Mouse (Mus musculus) kidney, postnatal 0 days (tissue): ENCODE results near the gene Slc10a1. TPM values are rescaled to one million over a fixed set of nuclear protein-coding genes. Genes with fewer than 3 reads are reported as not detected.

Experiments
- ATAC-seq: fragments of 200-750 bp; cut with Nextera tagmentation; replicated peaks from 2 replicates; pipeline ENCODE4 v1.8.0; 2017; ENCODE audit warnings: low read depth, moderate number of reproducible peaks, moderate TSS enrichment, moderate library complexity; ENCODE audit not compliant: low FRiP score
- DNase-seq: peaks from one replicate; pipeline ENCODE4 v3.0.0-alpha.2; 2016; ENCODE audit warnings: low spot score
- H3K27ac ChIP-seq: fragments of 300-500 bp; sonication (generic); 2 replicates; pipeline ENCODE4 v1.5.1; 2014; ENCODE audit warnings: mild to moderate bottlenecking
- H3K27me3 ChIP-seq: fragments of 300-500 bp; sonication (generic); 2 replicates; pipeline ENCODE4 v1.6.1; 2014; ENCODE audit warnings: low read length, mixed read lengths; ENCODE audit not compliant: insufficient read depth
- H3K36me3 ChIP-seq: fragments of 300-500 bp; sonication (generic); 2 replicates; pipeline ENCODE4 v1.6.1; 2014; ENCODE audit warnings: low read length, mixed read lengths; ENCODE audit not compliant: insufficient read depth
- H3K4me1 ChIP-seq: fragments of 300-500 bp; sonication (generic); replicated peaks from 2 replicates; pipeline ENCODE4 v1.6.1; 2014; ENCODE audit warnings: antibody characterized with exemption, low read length, mixed read lengths; ENCODE audit not compliant: insufficient read depth
- H3K4me2 ChIP-seq: fragments of 300-500 bp; sonication (generic); 2 replicates; pipeline ENCODE4 v1.6.1; 2014; ENCODE audit warnings: mild to moderate bottlenecking, low read length, moderate library complexity, mixed read lengths
- H3K4me3 ChIP-seq: fragments of 300-500 bp; sonication (generic); replicated peaks from 2 replicates; pipeline ENCODE4 v1.5.1; 2014; ENCODE audit warnings: low read depth, low read length
- H3K9ac ChIP-seq: fragments of 300-500 bp; sonication (generic); 2 replicates; pipeline ENCODE4 v1.6.1; 2014; ENCODE audit warnings: low read depth, low read length
- H3K9me3 ChIP-seq: fragments of 300-500 bp; sonication (generic); replicated peaks from 2 replicates; pipeline ENCODE4 v1.6.1; 2016; ENCODE audit warnings: low read length, inconsistent platforms, mixed read lengths
- CTCF ChIP-seq: IDR thresholded peaks from 2 replicates; pipeline ENCODE4 v1.5.1; 2016; ENCODE audit warnings: antibody characterized with exemption, low read depth, mild to moderate bottlenecking, moderate library complexity
- WGBS: fragments of 180-500 bp; shearing (Covaris S2); extraction: QIAGEN DNeasy Blood & Tissue Kit; methylation state at CpG from one replicate; pipeline ENCODE4 v1.1.7; 2014; 5-methylcytosine and 5-hydroxymethylcytosine counted together
- polyA plus RNA-seq: library from polyadenylated mRNA; unstranded; fragments of >200 nt; fragmentation: Nextera tagmentation; extraction: Ambion mirVana; gene quantifications from 2 replicates; pipeline ENCODE4 v1.2.1, GENCODE M21; 2015

Slc10a1 gene
- polyA plus RNA-seq, 1 experiment from 2014 or later: 1.7 TPM

DNA sequence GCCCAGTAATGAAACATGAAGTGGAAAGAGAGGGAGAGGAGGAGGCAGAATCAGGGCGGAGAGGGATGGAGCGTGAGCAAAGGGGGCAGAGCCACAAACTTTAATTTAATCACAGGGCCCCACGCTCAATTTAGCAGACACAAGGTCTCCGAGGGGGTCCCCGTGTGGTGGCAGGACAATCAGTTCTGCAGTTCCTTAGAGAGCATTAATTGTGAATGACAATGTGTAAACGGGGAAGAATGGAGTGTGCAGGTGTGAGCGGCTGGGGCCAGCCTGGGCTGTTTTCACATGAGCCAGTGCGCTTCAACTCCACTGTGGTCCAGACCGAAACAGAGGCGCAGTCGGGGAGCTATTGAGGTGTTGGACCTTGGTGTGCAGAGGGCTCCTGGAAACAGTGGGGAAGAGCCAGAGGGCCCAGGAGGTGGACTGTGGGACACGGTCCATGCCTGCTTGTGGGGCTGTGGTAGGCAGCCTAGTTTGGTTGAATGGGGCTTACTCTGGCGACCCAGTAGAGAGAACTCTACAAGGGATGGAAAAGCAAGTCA, 22.5 kb upstream of the Slc10a1 start:
- Histone ChIP-seq H3K9me3 (no peaks in the 10 kb centered on the region), H3K4me1 (no peaks in the 10 kb centered on the region), H3K27ac (no peak overlapping the region), H3K4me3 (no peak overlapping the region), H3K27me3 (no peaks in the 10 kb centered on the region), H3K36me3 (no peaks in the 10 kb centered on the region), H3K4me2 (no peak overlapping the region), H3K9ac (no peak overlapping the region)
- 80% methylated on average over 13 of the region's 13 CpGs for WGBS
- TF ChIP-seq CTCF: no peak
- ATAC-seq (no peak), DNase-seq (no peak)

DNA sequence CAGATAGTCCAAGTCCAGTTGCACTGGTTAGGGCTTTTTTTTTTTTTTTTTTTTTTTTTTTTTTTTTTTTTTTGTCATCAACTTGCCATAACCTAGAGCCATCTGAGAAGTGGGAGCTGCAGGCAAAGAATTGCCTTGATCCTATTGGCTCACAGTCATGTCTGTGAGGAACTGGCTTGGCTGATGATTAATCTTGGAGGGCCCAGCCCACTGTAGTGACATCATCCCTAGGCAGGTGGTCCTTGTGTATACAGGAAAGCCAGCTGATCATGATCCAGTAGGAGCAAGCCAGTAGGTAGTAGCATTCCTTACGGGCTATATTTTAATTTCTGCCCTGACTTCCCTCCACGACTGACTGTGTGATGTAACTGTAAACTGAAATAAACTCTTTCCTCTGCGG, 19.8 kb upstream of the Slc10a1 start:
- Histone ChIP-seq H3K27me3 (no peaks in the 10 kb centered on the region), H3K4me1 (no peaks in the 10 kb centered on the region), H3K4me2 (no peak overlapping the region), H3K27ac (no peak overlapping the region), H3K36me3 (no peaks in the 10 kb centered on the region), H3K4me3 (no peak overlapping the region), H3K9me3 (no peaks in the 10 kb centered on the region), H3K9ac (no peak overlapping the region)
- WGBS: 91% methylated on average over 3 of the region's 3 CpGs
- DNase-seq (no peak), ATAC-seq (no peak)
- no peak for TF ChIP-seq CTCF

GRCm38 (mm10) chr12:80986628-80987027, 18.1 kb upstream of the Slc10a1 start:
- WGBS: 82% methylated on average over 4 of the region's 4 CpGs

DNA sequence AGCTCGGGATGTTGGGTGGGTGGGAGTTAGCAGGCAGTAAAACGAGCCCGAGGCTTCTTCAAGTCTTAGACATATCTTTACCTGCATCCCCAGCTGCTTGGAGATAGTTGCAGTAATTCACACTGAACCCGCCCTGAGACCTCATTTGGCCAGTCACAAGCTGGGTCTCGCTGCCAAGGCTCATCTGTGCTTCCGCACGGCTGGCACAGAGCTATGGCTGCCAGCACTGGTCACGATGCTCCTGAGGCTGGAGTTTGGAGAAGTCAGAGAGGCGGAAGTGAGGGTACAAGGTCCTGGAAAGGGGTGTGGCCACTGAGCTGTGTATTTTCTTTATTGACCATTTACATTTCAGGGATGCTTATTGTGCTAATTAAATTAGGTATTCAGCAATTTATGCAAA, 15.2 kb upstream of the Slc10a1 start:
- H3K36me3 ChIP-seq: no peaks in the 10 kb centered on the region
- no peaks in the 10 kb centered on the region for H3K9me3 ChIP-seq
- H3K4me2 ChIP-seq: no peak overlapping the region
- H3K27me3 ChIP-seq: no peaks in the 10 kb centered on the region
- no peak overlapping the region for H3K4me3 ChIP-seq
- TF ChIP-seq CTCF: no peak
- WGBS: 65% methylated on average over 9 of the region's 9 CpGs
- ATAC-seq (no peak), DNase-seq (no peak)
- H3K27ac ChIP-seq: no peak overlapping the region
- no peak overlapping the region for H3K9ac ChIP-seq
- no peaks in the 10 kb centered on the region for H3K4me1 ChIP-seq

More at GRCm38 (mm10) chr12:80986628-80987027, 18.1 kb upstream of the Slc10a1 start:
- no peak for DNase-seq
- ATAC-seq: no peak
- no peak for TF ChIP-seq CTCF
- Histone ChIP-seq H3K36me3 (no peaks in the 10 kb centered on the region), H3K27ac (no peak overlapping the region), H3K27me3 (no peaks in the 10 kb centered on the region), H3K9ac (no peak overlapping the region), H3K4me3 (no peak overlapping the region), H3K9me3 (no peaks in the 10 kb centered on the region), H3K4me1 (no peaks in the 10 kb centered on the region), H3K4me2 (no peak overlapping the region)

DNA sequence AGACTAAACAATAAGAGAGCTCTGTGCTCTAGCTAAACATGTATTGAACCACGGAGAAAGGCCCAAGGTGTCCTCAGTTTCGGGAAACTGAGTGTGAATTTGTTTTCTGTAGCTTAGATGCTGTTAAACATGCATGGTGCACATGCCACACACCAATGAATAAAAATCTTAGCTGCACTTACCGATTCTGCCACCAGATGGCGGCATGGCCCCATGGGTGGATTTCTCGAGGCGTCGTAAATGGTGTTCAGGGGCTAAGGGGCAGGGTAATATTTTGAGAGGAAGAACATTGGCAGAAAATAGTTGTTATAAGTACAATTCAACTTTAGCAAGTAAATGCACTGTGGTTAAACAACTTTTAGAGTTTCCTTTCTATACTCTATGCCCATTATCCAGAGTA, 13.8 kb upstream of the Slc10a1 start:
- ATAC-seq: no peak
- no peaks in the 10 kb centered on the region for H3K27me3 ChIP-seq
- no peak overlapping the region for H3K27ac ChIP-seq
- no peaks in the 10 kb centered on the region for H3K36me3 ChIP-seq
- no peak overlapping the region for H3K4me2 ChIP-seq
- no peak overlapping the region for H3K9ac ChIP-seq
- peak; percentile 99 for TF ChIP-seq CTCF
- H3K4me3 ChIP-seq: no peak overlapping the region
- WGBS: 2% methylated on average over 7 of the region's 7 CpGs
- DNase-seq: peak; percentile 71
- H3K9me3 ChIP-seq: no peaks in the 10 kb centered on the region
- no peaks in the 10 kb centered on the region for H3K4me1 ChIP-seq

- H3K9me3 ChIP-seq: no peaks in the 10 kb centered on the region
- H3K4me2 ChIP-seq: no peak overlapping the region
- DNase-seq: no peak
- 90% methylated on average over 11 of the region's 11 CpGs for WGBS
- no peak for TF ChIP-seq CTCF
- no peak overlapping the region for H3K9ac ChIP-seq
- no peak overlapping the region for H3K4me3 ChIP-seq
- H3K4me1 ChIP-seq: no peaks in the 10 kb centered on the region
- H3K27me3 ChIP-seq: no peaks in the 10 kb centered on the region
- H3K36me3 ChIP-seq: no peaks in the 10 kb centered on the region
- no peak for ATAC-seq
- no peak overlapping the region for H3K27ac ChIP-seq
These were observed 7.6 kb upstream of the Slc10a1 start for GRCm38 (mm10) chr12:80975939-80976671.
